Mouse (Mus musculus): ENCODE data around the gene Olfr1162. TPM values are rescaled to one million over a fixed set of nuclear protein-coding genes. Genes with fewer than 3 reads are reported as not detected.
A peak's percentile ranks its signal among the peaks of the same experiment; 100 is the strongest.
"Not testable (repeated sequence)": the region's sequence is repeated elsewhere in the genome, so short reads cannot be mapped to it uniquely, and the experiment has no call there.

The Olfr1162 gene
- polyA plus RNA-seq (2011; ENCODE audit: insufficient read depth, insufficient read length, low read depth, missing spikeins) = not detected in 2 replicates

DNA sequence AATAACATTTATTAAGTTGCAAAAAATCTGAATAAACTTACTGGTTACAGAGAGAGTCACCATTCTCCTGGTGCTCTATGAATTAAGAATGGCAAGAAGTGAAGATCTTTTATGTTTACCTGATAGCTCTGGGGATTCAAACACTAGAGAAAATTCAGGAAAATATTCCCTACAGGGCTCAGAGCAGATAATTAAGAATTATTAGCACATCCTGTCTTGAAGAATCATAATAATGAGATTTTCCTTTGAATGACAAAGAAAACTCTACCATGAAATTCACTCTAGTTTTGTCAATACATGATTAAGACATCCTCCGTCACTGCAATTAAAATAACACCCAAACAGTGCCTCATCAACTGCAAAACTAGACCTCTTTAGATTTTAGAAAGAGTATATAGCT lies at the start of gene Olfr1162:
TSS of gene Olfr1162 (minus strand) at position 101 of the 400 bp plus-strand sequence.
- H3K9ac ChIP-seq (ENCODE audit: low read depth, poor library complexity, severe bottlenecking) = no peak within 1 kb of the TSS
- H3K27ac ChIP-seq (ENCODE audit: insufficient read depth, low read length) = no peak within 1 kb of the TSS
- no peaks in the 10 kb centered on the region for H3K36me3 ChIP-seq (ENCODE audit: control insufficient read depth, insufficient read depth, low read length, poor library complexity, severe bottlenecking)
- no peak for TF ChIP-seq EP300 (IDR thresholded peaks at IDR 0.05; ENCODE audit: insufficient read depth, low read depth, low read length)
- TF ChIP-seq CTCF (IDR thresholded peaks at IDR 0.05; ENCODE audit: low read depth, low read length) = no peak
- no peak for TF ChIP-seq POLR2A (IDR thresholded peaks at IDR 0.05; ENCODE audit: insufficient read depth, low read length)
- H3K9me3 ChIP-seq (replicated peaks; ENCODE audit: control insufficient read depth, insufficient read depth, low read length, poor library complexity, severe bottlenecking) = no peaks in the 10 kb centered on the region
- H3K27me3 ChIP-seq (ENCODE audit: control insufficient read depth, insufficient read depth, low read length, poor library complexity, severe bottlenecking) = no peaks in the 10 kb centered on the region
- H3K4me1 ChIP-seq (ENCODE audit: control insufficient read depth, insufficient read depth, low read length) = no peaks in the 10 kb centered on the region
- H3K4me3 ChIP-seq (ENCODE audit: low read depth, low read length) = no peak within 1 kb of the TSS

DNA sequence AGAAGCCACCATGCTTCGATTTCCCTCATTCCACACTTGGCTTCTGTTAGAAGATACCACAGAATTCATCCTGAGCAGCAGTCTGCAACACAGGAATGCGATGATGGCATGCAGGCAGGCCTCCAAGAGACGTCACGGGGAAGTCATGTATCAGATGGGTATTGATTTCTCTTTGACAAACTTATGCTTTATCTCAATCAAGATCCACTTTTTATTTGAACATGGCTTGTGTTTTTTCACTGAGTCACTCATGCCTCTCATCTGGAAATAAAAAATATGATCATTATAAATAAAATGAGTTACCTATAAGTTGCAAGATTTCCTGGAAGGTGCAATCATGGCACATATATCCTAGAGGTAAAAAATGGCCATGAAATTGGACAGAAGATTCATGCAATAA lies 42.9 kb upstream of the Olfr1162 start, which contains the start of gene Olfr1164:
TSS of gene Olfr1164 (minus strand) at position 101 of the 400 bp plus-strand sequence.
- Histone ChIP-seq H3K4me1 (ENCODE audit: control insufficient read depth, insufficient read depth, low read length) (no peaks in the 10 kb centered on the region), H3K9ac (ENCODE audit: low read depth, poor library complexity, severe bottlenecking) (no peak within 1 kb of the TSS), H3K4me3 (ENCODE audit: low read depth, low read length) (no peak within 1 kb of the TSS), H3K27ac (ENCODE audit: insufficient read depth, low read length) (no peak within 1 kb of the TSS), H3K9me3 (replicated peaks; ENCODE audit: control insufficient read depth, insufficient read depth, low read length, poor library complexity, severe bottlenecking) (no peaks in the 10 kb centered on the region), H3K27me3 (ENCODE audit: control insufficient read depth, insufficient read depth, low read length, poor library complexity, severe bottlenecking) (no peaks in the 10 kb centered on the region), H3K36me3 (ENCODE audit: control insufficient read depth, insufficient read depth, low read length, poor library complexity, severe bottlenecking) (no peaks in the 10 kb centered on the region)
- TF ChIP-seq CTCF (IDR thresholded peaks at IDR 0.05; ENCODE audit: low read depth, low read length) (no peak), POLR2A (IDR thresholded peaks at IDR 0.05; ENCODE audit: insufficient read depth, low read length) (no peak), EP300 (IDR thresholded peaks at IDR 0.05; ENCODE audit: insufficient read depth, low read depth, low read length) (no peak)

- H3K4me1 ChIP-seq (ENCODE audit: control insufficient read depth, insufficient read depth, low read length) = no peaks in the 10 kb centered on the region
- TF ChIP-seq EP300 (IDR thresholded peaks at IDR 0.05; ENCODE audit: insufficient read depth, low read depth, low read length) = no peak
- TF ChIP-seq POLR2A (IDR thresholded peaks at IDR 0.05; ENCODE audit: insufficient read depth, low read length) = no peak
- TF ChIP-seq CTCF (IDR thresholded peaks at IDR 0.05; ENCODE audit: low read depth, low read length) = no peak
- H3K27ac ChIP-seq (ENCODE audit: insufficient read depth, low read length) = no peak within 1 kb of the TSS
- H3K4me3 ChIP-seq (ENCODE audit: low read depth, low read length) = no peak within 1 kb of the TSS
- H3K9ac ChIP-seq (ENCODE audit: low read depth, poor library complexity, severe bottlenecking) = no peak within 1 kb of the TSS
- H3K9me3 ChIP-seq (replicated peaks; ENCODE audit: control insufficient read depth, insufficient read depth, low read length, poor library complexity, severe bottlenecking) = no peaks in the 10 kb centered on the region
- H3K36me3 ChIP-seq (ENCODE audit: control insufficient read depth, insufficient read depth, low read length, poor library complexity, severe bottlenecking) = no peaks in the 10 kb centered on the region
- no peaks in the 10 kb centered on the region for H3K27me3 ChIP-seq (ENCODE audit: control insufficient read depth, insufficient read depth, low read length, poor library complexity, severe bottlenecking)
Observed at GRCm38 (mm10) chr2:88071730-88072129, 20.8 kb upstream of the Olfr1162 start, which contains the start of gene Olfr1163. TSS of gene Olfr1163 (minus strand) at chr2:88071830.

DNA sequence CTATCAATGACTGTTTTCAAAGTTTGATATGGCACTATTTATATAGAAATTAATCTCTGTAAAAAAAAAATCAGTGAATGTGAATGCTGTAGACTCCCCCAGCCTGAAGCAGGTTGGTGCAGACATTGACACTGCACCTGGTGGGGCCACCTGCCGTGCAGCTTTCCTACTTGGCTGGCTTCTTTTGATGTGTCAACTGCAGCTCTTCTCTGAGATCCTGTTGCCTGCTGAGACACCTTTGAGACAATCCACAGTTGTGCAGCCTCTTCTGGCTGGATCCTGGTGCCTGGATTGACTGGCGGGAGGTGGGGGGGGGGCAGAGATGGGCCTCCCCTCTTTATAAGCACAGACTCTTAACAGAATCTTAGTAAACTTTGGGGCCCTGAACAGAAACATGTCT lies 12.7 kb upstream of the Olfr1162 start:
- 0 out of 2 replicates have a peak, but pooled peaks cover 3% of the 10 kb centered on the region for H3K9me3 ChIP-seq (replicated peaks; ENCODE audit: control insufficient read depth, insufficient read depth, low read length, poor library complexity, severe bottlenecking)
- no peak for TF ChIP-seq CTCF (IDR thresholded peaks at IDR 0.05; ENCODE audit: low read depth, low read length)
- 0 out of 2 replicates have a peak, but pooled peaks have one; percentile 22 for TF ChIP-seq EP300 (IDR thresholded peaks at IDR 0.05; ENCODE audit: insufficient read depth, low read depth, low read length)
- no peak for TF ChIP-seq POLR2A (IDR thresholded peaks at IDR 0.05; ENCODE audit: insufficient read depth, low read length)

GRCm38 (mm10) chr2:88037599-88037998 lies 13.3 kb downstream of the Olfr1162 start, which contains the start of gene Olfr73:
TSS of gene Olfr73 (minus strand) at chr2:88037699.
- Histone ChIP-seq H3K27me3 (ENCODE audit: control insufficient read depth, insufficient read depth, low read length, poor library complexity, severe bottlenecking) (no peaks in the 10 kb centered on the region), H3K27ac (ENCODE audit: insufficient read depth, low read length) (no peak within 1 kb of the TSS), H3K4me3 (ENCODE audit: low read depth, low read length) (no peak within 1 kb of the TSS), H3K9ac (ENCODE audit: low read depth, poor library complexity, severe bottlenecking) (no peak within 1 kb of the TSS), H3K9me3 (replicated peaks; ENCODE audit: control insufficient read depth, insufficient read depth, low read length, poor library complexity, severe bottlenecking) (no peaks in the 10 kb centered on the region), H3K4me1 (ENCODE audit: control insufficient read depth, insufficient read depth, low read length) (no peaks in the 10 kb centered on the region), H3K36me3 (ENCODE audit: control insufficient read depth, insufficient read depth, low read length, poor library complexity, severe bottlenecking) (no peaks in the 10 kb centered on the region)
- TF ChIP-seq EP300 (IDR thresholded peaks at IDR 0.05; ENCODE audit: insufficient read depth, low read depth, low read length) = no peak
- TF ChIP-seq CTCF (IDR thresholded peaks at IDR 0.05; ENCODE audit: low read depth, low read length) = no peak
- no peak for TF ChIP-seq POLR2A (IDR thresholded peaks at IDR 0.05; ENCODE audit: insufficient read depth, low read length)

More for the DNA sequence above, 12.7 kb upstream of the Olfr1162 start:
- no peak overlapping the region for H3K9ac ChIP-seq (ENCODE audit: low read depth, poor library complexity, severe bottlenecking)
- H3K27ac ChIP-seq (ENCODE audit: insufficient read depth, low read length) = no peak overlapping the region
- H3K4me1 ChIP-seq (ENCODE audit: control insufficient read depth, insufficient read depth, low read length) = no peaks in the 10 kb centered on the region
- no peaks in the 10 kb centered on the region for H3K36me3 ChIP-seq (ENCODE audit: control insufficient read depth, insufficient read depth, low read length, poor library complexity, severe bottlenecking)
- no peak overlapping the region for H3K4me3 ChIP-seq (ENCODE audit: low read depth, low read length)
- no peaks in the 10 kb centered on the region for H3K27me3 ChIP-seq (ENCODE audit: control insufficient read depth, insufficient read depth, low read length, poor library complexity, severe bottlenecking)

DNA sequence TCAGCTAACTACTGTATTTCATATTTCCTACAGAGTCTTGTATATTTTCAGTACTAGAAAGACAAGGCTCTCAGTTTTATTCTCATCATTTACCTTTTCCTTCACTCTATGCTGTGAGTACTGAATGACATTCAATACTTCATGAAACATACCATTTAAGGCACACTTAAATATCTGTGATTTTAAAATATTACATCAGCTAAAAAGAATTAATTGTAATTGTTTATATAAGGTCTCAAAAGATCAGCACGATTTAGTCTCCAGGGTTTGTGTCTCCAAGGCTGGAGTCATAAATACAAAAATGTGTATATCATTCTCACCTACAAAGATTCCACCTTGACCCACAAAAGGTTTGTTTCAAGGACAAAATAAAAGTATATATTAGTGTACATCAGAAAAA lies 28.5 kb downstream of the Olfr1162 start, which contains the start of gene Olfr1161:
TSS of gene Olfr1161 (plus strand) at position 301 of the 400 bp plus-strand sequence.
- H3K4me1 ChIP-seq (ENCODE audit: control insufficient read depth, insufficient read depth, low read length); H3K4me3 ChIP-seq (ENCODE audit: low read depth, low read length); H3K27me3 ChIP-seq (ENCODE audit: control insufficient read depth, insufficient read depth, low read length, poor library complexity, severe bottlenecking); H3K27ac ChIP-seq (ENCODE audit: insufficient read depth, low read length); H3K9ac ChIP-seq (ENCODE audit: low read depth, poor library complexity, severe bottlenecking); H3K9me3 ChIP-seq (replicated peaks; ENCODE audit: control insufficient read depth, insufficient read depth, low read length, poor library complexity, severe bottlenecking); H3K36me3 ChIP-seq (ENCODE audit: control insufficient read depth, insufficient read depth, low read length, poor library complexity, severe bottlenecking): not testable (repeated sequence)
